Mouse (Mus musculus): ENCODE data around the gene Sycp2l. TPM values are rescaled to one million over a fixed set of nuclear protein-coding genes. Genes with fewer than 3 reads are reported as not detected.
"Not testable (repeated sequence)": the region's sequence is repeated elsewhere in the genome, so short reads cannot be mapped to it uniquely, and the experiment has no call there.

The Sycp2l gene
- polyA plus RNA-seq, 1 experiment from 2014 or later: not detected

DNA sequence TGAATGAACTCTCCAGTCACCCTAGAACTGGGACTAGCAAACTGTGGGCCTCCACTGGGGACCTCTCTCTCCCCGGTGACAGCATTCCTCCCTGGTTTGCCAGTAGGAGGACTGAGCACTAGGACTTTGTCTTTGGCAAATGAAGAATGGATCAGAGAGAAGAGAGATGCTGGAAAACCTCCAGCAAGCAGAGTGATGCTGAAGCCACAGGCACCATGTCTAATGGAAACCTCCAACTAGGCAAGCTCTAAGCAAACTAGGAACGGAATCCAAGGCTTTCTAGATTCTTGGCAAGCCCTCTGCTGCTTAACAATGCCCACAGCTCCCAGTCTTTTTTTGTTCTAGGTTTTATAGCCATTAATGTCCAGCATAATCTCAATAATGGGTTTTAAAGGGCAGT, 86.8 kb downstream of the Sycp2l start:
- 66% methylated on average over 2 of the region's 2 CpGs for WGBS
- Histone ChIP-seq H3K9ac (replicated peaks; ENCODE audit: low read depth) (no peak overlapping the region), H3K27ac (ENCODE audit: low read length) (no peak overlapping the region), H3K27me3 (replicated peaks; ENCODE audit: insufficient read depth, low read length) (no peaks in the 10 kb centered on the region), H3K4me2 (replicated peaks; ENCODE audit: low read depth, low read length) (no peak overlapping the region), H3K36me3 (ENCODE audit: insufficient read depth, low read length) (no peaks in the 10 kb centered on the region), H3K4me3 (ENCODE audit: low read depth, low read length) (no peak overlapping the region), H3K4me1 (ENCODE audit: insufficient read depth, low read depth, low read length) (no peaks in the 10 kb centered on the region), H3K9me3 (ENCODE audit: low read length) (no peaks in the 10 kb centered on the region)
- no peak for DNase-seq (ENCODE audit: low spot score)
- no peak for ATAC-seq
- no peak for TF ChIP-seq CTCF (IDR thresholded peaks at IDR 0.05)
- no peak for TF ChIP-seq EP300 (IDR thresholded peaks at IDR 0.05)

DNA sequence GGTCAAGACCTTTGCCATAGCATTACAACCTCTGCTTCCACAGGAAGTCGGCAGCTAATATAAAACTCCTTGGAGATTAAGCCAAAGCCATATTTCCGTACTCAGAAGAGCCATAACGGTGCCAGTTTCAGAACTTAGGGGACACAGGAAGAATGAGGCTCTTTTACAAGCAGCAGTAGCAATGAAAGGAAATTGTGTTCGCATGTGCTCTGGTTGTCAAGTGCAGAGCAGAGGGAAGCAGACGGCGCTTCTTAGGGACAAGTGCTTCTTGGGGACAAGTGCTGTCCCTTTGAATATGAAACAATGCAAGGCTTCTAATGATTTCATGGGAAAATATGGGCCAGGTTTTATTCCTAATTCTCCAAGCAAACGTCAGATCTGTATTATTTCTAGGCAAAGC, 89.2 kb downstream of the Sycp2l start:
- no peak for DNase-seq (ENCODE audit: low spot score)
- Histone ChIP-seq H3K9ac (replicated peaks; ENCODE audit: low read depth) (no peak overlapping the region), H3K27me3 (replicated peaks; ENCODE audit: insufficient read depth, low read length) (no peaks in the 10 kb centered on the region), H3K27ac (ENCODE audit: low read length) (no peak overlapping the region), H3K4me1 (ENCODE audit: insufficient read depth, low read depth, low read length) (no peaks in the 10 kb centered on the region), H3K4me2 (replicated peaks; ENCODE audit: low read depth, low read length) (no peak overlapping the region), H3K4me3 (ENCODE audit: low read depth, low read length) (no peak overlapping the region), H3K9me3 (ENCODE audit: low read length) (no peaks in the 10 kb centered on the region), H3K36me3 (ENCODE audit: insufficient read depth, low read length) (no peaks in the 10 kb centered on the region)
- ATAC-seq: no peak
- TF ChIP-seq EP300 (IDR thresholded peaks at IDR 0.05) (no peak), CTCF (IDR thresholded peaks at IDR 0.05) (no peak)
- WGBS: 31% methylated on average over 7 of the region's 7 CpGs

DNA sequence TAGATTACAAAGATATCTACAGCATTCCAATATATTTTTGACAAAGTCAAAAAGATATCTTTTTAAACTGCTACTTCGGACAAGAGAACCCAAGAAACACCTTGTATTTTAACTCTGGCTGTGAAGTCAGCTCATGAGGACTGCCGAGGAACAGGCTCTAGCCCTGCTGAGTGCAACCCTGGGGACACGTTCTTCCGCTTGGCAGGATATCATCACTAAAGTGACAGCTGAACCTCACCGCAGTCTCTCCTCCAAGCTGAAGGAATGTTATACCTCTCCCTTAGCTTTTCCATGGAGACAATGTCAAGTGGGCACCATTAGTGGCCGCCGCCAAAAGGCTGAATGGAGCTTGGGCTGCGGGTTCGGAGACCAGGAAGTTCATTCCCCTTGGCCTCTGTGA, 89.6 kb downstream of the Sycp2l start:
- Histone ChIP-seq H3K36me3 (ENCODE audit: insufficient read depth, low read length) (no peaks in the 10 kb centered on the region), H3K4me3 (ENCODE audit: low read depth, low read length) (no peak overlapping the region), H3K9ac (replicated peaks; ENCODE audit: low read depth) (no peak overlapping the region), H3K27me3 (replicated peaks; ENCODE audit: insufficient read depth, low read length) (no peaks in the 10 kb centered on the region), H3K4me1 (ENCODE audit: insufficient read depth, low read depth, low read length) (no peaks in the 10 kb centered on the region), H3K9me3 (ENCODE audit: low read length) (no peaks in the 10 kb centered on the region), H3K4me2 (replicated peaks; ENCODE audit: low read depth, low read length) (no peak overlapping the region), H3K27ac (ENCODE audit: low read length) (no peak overlapping the region)
- ATAC-seq (no peak), DNase-seq (ENCODE audit: low spot score) (no peak)
- WGBS: 47% methylated on average over 9 of the region's 9 CpGs
- TF ChIP-seq CTCF (IDR thresholded peaks at IDR 0.05): no peak
- no peak for TF ChIP-seq EP300 (IDR thresholded peaks at IDR 0.05)

DNA sequence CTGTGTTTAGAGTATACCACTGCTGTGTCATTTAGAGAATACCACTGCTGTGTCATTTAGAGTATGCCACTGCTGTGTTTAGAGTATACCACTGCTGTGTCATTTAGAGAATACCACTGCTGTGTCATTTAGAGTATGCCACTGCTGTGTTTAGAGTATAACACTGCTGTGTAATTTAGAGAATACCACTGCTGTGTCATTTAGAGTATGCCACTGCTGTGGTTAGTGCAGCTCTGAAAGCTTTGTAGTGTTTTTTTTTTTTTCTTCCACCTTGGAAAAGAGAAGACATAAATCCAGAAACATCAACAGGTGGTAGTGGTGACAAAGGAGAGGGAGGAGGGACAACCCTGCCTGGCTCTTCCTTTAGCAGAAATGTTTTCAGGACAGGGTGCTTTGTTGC, 91.5 kb downstream of the Sycp2l start:
- H3K4me3 ChIP-seq (ENCODE audit: low read depth, low read length); H3K27ac ChIP-seq (ENCODE audit: low read length); H3K27me3 ChIP-seq (replicated peaks; ENCODE audit: insufficient read depth, low read length); H3K36me3 ChIP-seq (ENCODE audit: insufficient read depth, low read length); DNase-seq (ENCODE audit: low spot score); H3K9me3 ChIP-seq (ENCODE audit: low read length); H3K4me2 ChIP-seq (replicated peaks; ENCODE audit: low read depth, low read length); ATAC-seq; H3K4me1 ChIP-seq (ENCODE audit: insufficient read depth, low read depth, low read length); H3K9ac ChIP-seq (replicated peaks; ENCODE audit: low read depth): not testable (repeated sequence)

DNA sequence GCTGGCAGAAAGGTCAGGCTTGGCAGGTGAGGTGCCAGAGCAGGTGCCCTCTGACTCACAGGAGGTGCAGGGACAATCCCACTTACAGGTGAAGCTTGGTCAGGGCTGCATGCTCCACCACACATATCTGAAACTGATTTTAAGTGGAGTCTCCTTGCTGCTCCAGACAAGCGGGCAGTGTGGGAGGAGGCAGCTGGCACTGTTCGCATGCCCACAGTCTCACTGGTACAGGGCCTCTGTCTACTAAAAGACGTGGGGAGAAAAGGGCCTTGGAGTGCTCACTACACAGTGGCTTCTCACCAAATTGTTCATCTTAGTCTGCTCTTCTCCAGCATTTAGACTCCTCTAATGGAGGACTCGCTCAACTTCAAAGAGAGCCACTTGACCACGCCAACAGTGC, 92.1 kb downstream of the Sycp2l start:
- H3K4me3 ChIP-seq (ENCODE audit: low read depth, low read length): no peak overlapping the region
- ATAC-seq: no peak
- DNase-seq (ENCODE audit: low spot score): no peak
- no peaks in the 10 kb centered on the region for H3K27me3 ChIP-seq (replicated peaks; ENCODE audit: insufficient read depth, low read length)
- TF ChIP-seq CTCF (IDR thresholded peaks at IDR 0.05): no peak
- TF ChIP-seq EP300 (IDR thresholded peaks at IDR 0.05): no peak
- no peaks in the 10 kb centered on the region for H3K9me3 ChIP-seq (ENCODE audit: low read length)
- H3K4me2 ChIP-seq (replicated peaks; ENCODE audit: low read depth, low read length): no peak overlapping the region
- H3K36me3 ChIP-seq (ENCODE audit: insufficient read depth, low read length): no peaks in the 10 kb centered on the region
- H3K4me1 ChIP-seq (ENCODE audit: insufficient read depth, low read depth, low read length): no peaks in the 10 kb centered on the region
- WGBS: 73% methylated on average over 5 of the region's 5 CpGs
- no peak overlapping the region for H3K27ac ChIP-seq (ENCODE audit: low read length)
- no peak overlapping the region for H3K9ac ChIP-seq (replicated peaks; ENCODE audit: low read depth)

DNA sequence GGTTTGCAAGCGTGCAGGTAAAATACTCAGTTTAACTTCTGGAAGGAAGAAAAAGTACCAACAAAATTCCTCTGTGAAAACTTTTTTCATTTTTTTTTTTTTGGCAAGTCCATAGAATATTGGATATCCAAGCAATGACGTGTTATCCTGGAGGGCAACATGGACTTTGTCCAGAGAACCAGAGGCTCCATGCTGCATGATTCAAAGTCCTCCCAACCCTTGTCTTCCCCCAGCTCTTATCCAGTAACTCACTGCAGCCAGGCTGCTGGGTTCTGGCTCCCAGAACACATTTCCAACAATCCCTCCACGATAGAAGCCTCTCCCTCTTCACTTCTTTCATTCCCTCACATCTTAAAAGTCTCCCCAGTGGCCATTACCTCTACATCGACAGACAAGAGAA, 97.2 kb downstream of the Sycp2l start:
- no peak overlapping the region for H3K27ac ChIP-seq (ENCODE audit: low read length)
- no peaks in the 10 kb centered on the region for H3K9me3 ChIP-seq (ENCODE audit: low read length)
- no peak for ATAC-seq
- no peaks in the 10 kb centered on the region for H3K36me3 ChIP-seq (ENCODE audit: insufficient read depth, low read length)
- TF ChIP-seq EP300 (IDR thresholded peaks at IDR 0.05): no peak
- TF ChIP-seq CTCF (IDR thresholded peaks at IDR 0.05): no peak
- no peaks in the 10 kb centered on the region; the same call in 1 of the 2 replicates for H3K4me1 ChIP-seq (ENCODE audit: insufficient read depth, low read depth, low read length)
- H3K4me2 ChIP-seq (replicated peaks; ENCODE audit: low read depth, low read length): no peak overlapping the region
- 80% methylated on average over 4 of the region's 4 CpGs for WGBS
- H3K27me3 ChIP-seq (replicated peaks; ENCODE audit: insufficient read depth, low read length): no peaks in the 10 kb centered on the region
- H3K4me3 ChIP-seq (ENCODE audit: low read depth, low read length): no peak overlapping the region
- no peak overlapping the region for H3K9ac ChIP-seq (replicated peaks; ENCODE audit: low read depth)
- DNase-seq (ENCODE audit: low spot score): no peak
